Mouse (Mus musculus): ENCODE results near the gene Carm1. TPM values are rescaled to one million over a fixed set of nuclear protein-coding genes. Genes with fewer than 3 reads are reported as not detected.

The Carm1 gene
- polyA plus RNA-seq, 1 experiment from 2014 or later = 15.6 TPM

DNA sequence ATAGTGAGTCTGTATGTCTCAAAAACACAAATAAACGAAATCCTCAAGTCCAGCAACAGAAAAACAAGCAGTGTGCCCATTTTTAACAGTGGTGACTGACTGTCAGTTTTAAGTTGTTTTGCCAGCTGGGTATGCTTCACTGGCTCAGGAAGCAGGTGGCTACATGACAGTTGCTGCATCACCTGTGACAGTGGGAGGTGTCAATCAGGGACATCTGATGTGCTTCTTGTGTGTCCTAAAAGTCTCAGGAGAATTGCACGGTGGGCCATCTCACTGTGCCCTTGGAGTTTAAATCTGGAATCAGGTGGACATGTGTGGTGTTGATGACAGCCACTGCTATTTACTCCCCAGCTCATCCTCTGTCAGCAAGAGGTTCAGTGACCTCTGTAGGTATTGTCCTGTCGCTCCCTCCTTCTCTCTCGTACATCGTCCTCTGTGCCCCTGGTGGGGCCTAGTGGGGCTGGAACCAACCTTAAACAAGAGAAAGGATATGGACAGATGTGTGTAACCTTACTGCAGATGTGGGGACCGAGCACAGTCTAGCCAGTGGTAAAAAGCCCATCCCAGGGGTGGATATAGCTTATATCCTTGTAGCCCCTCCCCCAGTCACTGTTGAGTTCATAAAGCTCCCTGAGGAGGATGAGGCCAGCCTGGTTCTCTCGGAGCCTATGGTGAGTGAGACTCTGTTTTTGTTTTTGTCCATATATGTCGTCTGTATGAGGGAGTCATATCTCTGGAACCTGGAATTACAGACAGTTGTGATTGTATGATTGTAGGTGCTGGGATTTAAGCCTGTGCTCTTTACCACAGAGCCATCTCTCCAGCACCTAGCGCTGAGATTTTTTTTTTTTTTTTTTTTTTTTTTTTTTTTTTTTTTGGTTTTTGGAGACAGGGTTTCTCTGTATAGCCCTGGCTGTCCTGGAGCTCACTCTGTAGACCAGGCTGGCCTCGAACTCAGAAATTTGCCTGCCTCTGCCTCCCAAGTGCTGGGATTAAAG, 78.9 kb downstream of the Carm1 start:
- H3K9me3 ChIP-seq (replicated peaks; ENCODE audit: control insufficient read depth, low read length) = no peaks in the 10 kb centered on the region
- H3K4me1 ChIP-seq (ENCODE audit: control insufficient read depth, insufficient read depth, low read length) = peaks cover 11% of the 10 kb centered on the region; the same call in 1 of the 2 replicates
- no peak overlapping the region for H3K9ac ChIP-seq (ENCODE audit: low read length)
- ATAC-seq (ENCODE audit: insufficient read depth, low FRiP score) = no peak
- H3K27ac ChIP-seq (ENCODE audit: low read length) = no peak overlapping the region
- 86% methylated on average over 10 of the region's 10 CpGs for WGBS
- H3K4me3 ChIP-seq (replicated peaks; ENCODE audit: low read length) = no peak overlapping the region
- H3K36me3 ChIP-seq (ENCODE audit: control insufficient read depth, insufficient read depth, low read length) = no peaks in the 10 kb centered on the region
- H3K4me2 ChIP-seq (ENCODE audit: low read depth, low read length) = no peak overlapping the region
- no peaks in the 10 kb centered on the region for H3K27me3 ChIP-seq (ENCODE audit: control insufficient read depth, insufficient read depth, low read length)

DNA sequence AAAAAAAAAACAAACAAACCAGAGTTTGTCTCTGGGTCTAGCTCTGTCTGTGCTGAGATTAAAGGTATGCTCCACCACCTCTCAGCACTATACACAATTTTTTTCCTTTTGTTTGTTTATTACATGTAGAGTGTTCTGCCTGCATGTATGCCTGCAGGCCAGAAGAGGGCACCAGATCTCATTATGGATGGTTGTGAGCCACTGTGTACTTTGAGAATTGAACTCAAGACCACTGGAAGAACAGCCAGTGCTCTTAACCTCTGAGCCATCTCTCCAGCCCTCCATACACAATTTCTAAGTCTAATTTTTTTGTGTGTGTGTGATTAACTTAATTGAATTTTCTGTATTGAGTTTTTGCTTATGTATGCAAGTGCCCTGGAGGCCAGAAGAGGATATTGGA, 79.9 kb downstream of the Carm1 start:
- H3K27me3 ChIP-seq (ENCODE audit: control insufficient read depth, insufficient read depth, low read length) = no peaks in the 10 kb centered on the region
- ATAC-seq (ENCODE audit: insufficient read depth, low FRiP score) = no peak
- H3K4me2 ChIP-seq (ENCODE audit: low read depth, low read length) = no peak overlapping the region
- H3K36me3 ChIP-seq (ENCODE audit: control insufficient read depth, insufficient read depth, low read length) = no peaks in the 10 kb centered on the region
- no peak overlapping the region for H3K27ac ChIP-seq (ENCODE audit: low read length)
- no peak overlapping the region for H3K9ac ChIP-seq (ENCODE audit: low read length)
- H3K4me3 ChIP-seq (replicated peaks; ENCODE audit: low read length) = no peak overlapping the region
- no peaks in the 10 kb centered on the region for H3K9me3 ChIP-seq (replicated peaks; ENCODE audit: control insufficient read depth, low read length)
- peaks cover 11% of the 10 kb centered on the region; the same call in 1 of the 2 replicates for H3K4me1 ChIP-seq (ENCODE audit: control insufficient read depth, insufficient read depth, low read length)

DNA sequence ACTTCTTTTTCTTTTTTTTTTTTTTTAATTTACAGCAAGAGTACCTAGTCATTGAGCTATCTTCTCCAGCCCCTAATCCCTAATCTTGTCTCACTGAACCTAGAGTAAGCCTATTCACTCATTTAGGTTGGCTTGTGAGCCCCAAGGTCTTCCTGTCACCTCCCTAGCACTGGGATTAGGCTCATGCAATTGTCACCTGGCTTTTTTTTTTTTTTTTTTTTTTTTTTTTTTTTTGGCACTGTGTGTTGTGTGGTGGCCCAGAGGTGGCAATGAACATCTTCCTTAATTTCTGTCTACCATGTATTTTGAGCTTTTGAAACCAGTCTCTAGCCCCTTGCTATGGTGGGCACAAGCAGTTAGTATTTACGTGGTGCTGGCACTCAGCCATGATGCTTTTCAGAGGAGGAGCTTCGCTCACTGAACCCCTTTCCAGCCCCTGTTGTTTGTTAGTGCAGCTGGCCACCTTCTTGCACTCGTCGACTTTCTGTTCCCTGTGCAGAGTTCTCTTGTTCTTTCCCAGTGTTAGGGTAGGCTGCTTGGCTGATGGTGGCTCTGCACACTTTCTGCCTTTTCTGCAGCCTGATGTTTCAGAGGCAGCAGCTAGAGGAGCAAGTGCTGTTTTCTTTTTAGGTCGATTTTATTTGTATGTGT, 80.6 kb downstream of the Carm1 start:
- no peak overlapping the region for H3K4me3 ChIP-seq (replicated peaks; ENCODE audit: low read length)
- no peak for ATAC-seq (ENCODE audit: insufficient read depth, low FRiP score)
- H3K4me2 ChIP-seq (ENCODE audit: low read depth, low read length) = no peak overlapping the region
- H3K27ac ChIP-seq (ENCODE audit: low read length) = no peak overlapping the region
- H3K9me3 ChIP-seq (replicated peaks; ENCODE audit: control insufficient read depth, low read length) = no peaks in the 10 kb centered on the region
- peaks cover 11% of the 10 kb centered on the region; the same call in 1 of the 2 replicates for H3K4me1 ChIP-seq (ENCODE audit: control insufficient read depth, insufficient read depth, low read length)
- H3K27me3 ChIP-seq (ENCODE audit: control insufficient read depth, insufficient read depth, low read length) = no peaks in the 10 kb centered on the region
- WGBS = 74% methylated on average over 5 of the region's 5 CpGs
- H3K36me3 ChIP-seq (ENCODE audit: control insufficient read depth, insufficient read depth, low read length) = no peaks in the 10 kb centered on the region
- no peak overlapping the region for H3K9ac ChIP-seq (ENCODE audit: low read length)

DNA sequence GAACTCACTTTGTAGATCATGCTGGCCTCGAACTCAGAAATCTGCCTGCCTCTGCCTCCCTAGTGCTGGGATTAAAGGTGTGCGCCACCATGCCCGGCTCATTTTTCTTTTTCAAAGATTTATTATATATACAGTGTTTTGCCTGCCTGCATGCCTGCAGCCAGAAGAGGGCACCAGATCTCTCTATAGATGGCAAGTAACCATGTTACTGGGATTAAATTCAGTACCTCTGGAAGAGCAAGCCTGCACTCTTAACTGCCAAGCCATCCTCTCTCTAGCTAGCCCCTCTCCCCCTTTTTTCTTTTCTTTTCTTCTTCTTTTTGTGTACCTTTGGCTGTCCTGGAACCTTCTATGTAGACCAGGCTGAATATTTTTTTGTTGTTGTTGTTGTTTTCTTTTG, 84.0 kb downstream of the Carm1 start:
- no peaks in the 10 kb centered on the region for H3K9me3 ChIP-seq (replicated peaks; ENCODE audit: control insufficient read depth, low read length)
- H3K36me3 ChIP-seq (ENCODE audit: control insufficient read depth, insufficient read depth, low read length) = peaks cover 6% of the 10 kb centered on the region; the same call in 1 of the 2 replicates
- WGBS = 71% methylated on average over 3 of the region's 3 CpGs
- H3K9ac ChIP-seq (ENCODE audit: low read length) = no peak overlapping the region
- no peak overlapping the region for H3K27ac ChIP-seq (ENCODE audit: low read length)
- no peak overlapping the region for H3K4me3 ChIP-seq (replicated peaks; ENCODE audit: low read length)
- no peak for ATAC-seq (ENCODE audit: insufficient read depth, low FRiP score)
- no peaks in the 10 kb centered on the region for H3K27me3 ChIP-seq (ENCODE audit: control insufficient read depth, insufficient read depth, low read length)
- H3K4me1 ChIP-seq (ENCODE audit: control insufficient read depth, insufficient read depth, low read length) = peaks cover 2% of the 10 kb centered on the region; the same call in 1 of the 2 replicates
- no peak overlapping the region for H3K4me2 ChIP-seq (ENCODE audit: low read depth, low read length)

DNA sequence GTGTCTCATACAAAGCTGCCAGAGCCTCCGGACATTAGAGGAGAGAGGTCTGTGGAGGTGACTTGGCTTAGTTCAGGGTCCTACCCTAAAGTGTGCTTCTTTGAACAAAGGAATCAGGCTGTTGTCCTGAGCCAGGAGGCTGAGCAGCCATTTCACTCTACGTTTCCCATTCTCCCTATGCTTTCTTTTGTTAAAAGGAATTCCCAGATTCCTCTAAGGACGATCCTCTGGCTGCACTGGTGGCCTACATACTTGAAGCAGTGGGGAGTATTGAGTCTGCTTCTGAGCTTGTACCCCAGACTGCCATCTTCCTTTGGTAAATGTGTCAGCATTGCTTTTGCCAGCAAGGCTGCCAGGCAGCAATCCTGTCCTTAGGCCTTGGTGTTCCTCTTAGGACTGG, 86.4 kb downstream of the Carm1 start:
- Histone ChIP-seq H3K4me2 (ENCODE audit: low read depth, low read length) (no peak overlapping the region), H3K9me3 (replicated peaks; ENCODE audit: control insufficient read depth, low read length) (no peaks in the 10 kb centered on the region), H3K4me1 (ENCODE audit: control insufficient read depth, insufficient read depth, low read length) (no peaks in the 10 kb centered on the region), H3K36me3 (ENCODE audit: control insufficient read depth, insufficient read depth, low read length) (peaks cover 18% of the 10 kb centered on the region), H3K4me3 (replicated peaks; ENCODE audit: low read length) (no peak overlapping the region), H3K27me3 (ENCODE audit: control insufficient read depth, insufficient read depth, low read length) (no peaks in the 10 kb centered on the region), H3K27ac (ENCODE audit: low read length) (no peak overlapping the region), H3K9ac (ENCODE audit: low read length) (no peak overlapping the region)
- 85% methylated on average over 3 of the region's 3 CpGs for WGBS
- no peak for ATAC-seq (ENCODE audit: insufficient read depth, low FRiP score)

DNA sequence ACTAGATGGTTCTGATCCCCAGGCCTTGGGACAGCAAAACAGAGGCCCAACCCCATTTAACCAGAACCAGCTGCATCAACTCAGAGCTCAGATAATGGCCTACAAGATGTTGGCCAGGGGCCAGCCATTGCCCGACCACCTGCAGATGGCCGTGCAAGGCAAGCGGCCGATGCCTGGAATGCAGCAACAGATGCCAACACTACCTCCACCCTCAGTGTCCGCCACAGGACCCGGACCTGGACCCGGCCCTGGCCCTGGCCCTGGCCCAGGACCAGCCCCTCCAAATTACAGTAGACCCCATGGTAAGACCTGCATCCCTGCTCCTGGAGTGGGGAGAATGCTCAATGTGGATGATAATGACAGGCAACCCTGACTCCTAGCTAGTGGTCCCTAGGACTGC, 88.9 kb downstream of the Carm1 start:
- Histone ChIP-seq H3K27me3 (ENCODE audit: control insufficient read depth, insufficient read depth, low read length) (no peaks in the 10 kb centered on the region), H3K4me2 (ENCODE audit: low read depth, low read length) (no peak overlapping the region), H3K27ac (ENCODE audit: low read length) (no peak overlapping the region), H3K4me3 (replicated peaks; ENCODE audit: low read length) (no peak overlapping the region), H3K9ac (ENCODE audit: low read length) (no peak overlapping the region), H3K36me3 (ENCODE audit: control insufficient read depth, insufficient read depth, low read length) (peaks cover 40% of the 10 kb centered on the region), H3K9me3 (replicated peaks; ENCODE audit: control insufficient read depth, low read length) (no peaks in the 10 kb centered on the region), H3K4me1 (ENCODE audit: control insufficient read depth, insufficient read depth, low read length) (no peaks in the 10 kb centered on the region)
- ATAC-seq (ENCODE audit: insufficient read depth, low FRiP score) = no peak
- WGBS = 54% methylated on average over 7 of the region's 7 CpGs

DNA sequence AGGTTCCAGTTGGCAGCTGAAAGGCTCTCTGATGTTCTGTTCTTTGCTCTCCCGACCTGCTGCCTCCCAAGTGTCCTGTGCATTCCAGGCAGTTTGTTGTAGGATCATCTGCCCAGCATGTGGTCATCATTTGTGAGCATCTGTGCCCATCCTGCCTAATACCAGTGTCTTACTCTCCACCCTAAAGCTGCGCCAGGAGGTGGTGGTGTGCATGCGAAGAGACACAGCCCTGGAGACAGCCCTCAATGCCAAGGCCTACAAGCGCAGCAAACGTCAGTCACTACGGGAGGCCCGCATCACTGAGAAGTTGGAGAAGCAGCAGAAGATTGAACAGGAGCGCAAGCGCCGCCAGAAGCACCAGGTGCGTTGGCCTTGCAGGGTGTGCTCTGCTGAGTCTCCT, 92.3 kb downstream of the Carm1 start:
- H3K36me3 ChIP-seq (ENCODE audit: control insufficient read depth, insufficient read depth, low read length) = peaks cover 55% of the 10 kb centered on the region
- WGBS = 92% methylated on average over 11 of the region's 11 CpGs
- no peaks in the 10 kb centered on the region for H3K27me3 ChIP-seq (ENCODE audit: control insufficient read depth, insufficient read depth, low read length)

More for the DNA sequence above, 92.3 kb downstream of the Carm1 start:
- H3K27ac ChIP-seq (ENCODE audit: low read length) = no peak overlapping the region
- H3K9me3 ChIP-seq (replicated peaks; ENCODE audit: control insufficient read depth, low read length) = no peaks in the 10 kb centered on the region
- no peaks in the 10 kb centered on the region for H3K4me1 ChIP-seq (ENCODE audit: control insufficient read depth, insufficient read depth, low read length)
- H3K4me3 ChIP-seq (replicated peaks; ENCODE audit: low read length) = no peak overlapping the region
- no peak for ATAC-seq (ENCODE audit: insufficient read depth, low FRiP score)
- H3K9ac ChIP-seq (ENCODE audit: low read length) = no peak overlapping the region
- no peak overlapping the region for H3K4me2 ChIP-seq (ENCODE audit: low read depth, low read length)

Measured in stomach, embryonic 16.5 days (tissue).